Mouse (Mus musculus): Measurements from ENCODE around the gene Timm8b. TPM values are rescaled to one million over a fixed set of nuclear protein-coding genes. Genes with fewer than 3 reads are reported as not detected.

The Timm8b gene
- 96.7 and 132 TPM in 2 replicates for polyA plus RNA-seq (2012; rRNA removed)

DNA sequence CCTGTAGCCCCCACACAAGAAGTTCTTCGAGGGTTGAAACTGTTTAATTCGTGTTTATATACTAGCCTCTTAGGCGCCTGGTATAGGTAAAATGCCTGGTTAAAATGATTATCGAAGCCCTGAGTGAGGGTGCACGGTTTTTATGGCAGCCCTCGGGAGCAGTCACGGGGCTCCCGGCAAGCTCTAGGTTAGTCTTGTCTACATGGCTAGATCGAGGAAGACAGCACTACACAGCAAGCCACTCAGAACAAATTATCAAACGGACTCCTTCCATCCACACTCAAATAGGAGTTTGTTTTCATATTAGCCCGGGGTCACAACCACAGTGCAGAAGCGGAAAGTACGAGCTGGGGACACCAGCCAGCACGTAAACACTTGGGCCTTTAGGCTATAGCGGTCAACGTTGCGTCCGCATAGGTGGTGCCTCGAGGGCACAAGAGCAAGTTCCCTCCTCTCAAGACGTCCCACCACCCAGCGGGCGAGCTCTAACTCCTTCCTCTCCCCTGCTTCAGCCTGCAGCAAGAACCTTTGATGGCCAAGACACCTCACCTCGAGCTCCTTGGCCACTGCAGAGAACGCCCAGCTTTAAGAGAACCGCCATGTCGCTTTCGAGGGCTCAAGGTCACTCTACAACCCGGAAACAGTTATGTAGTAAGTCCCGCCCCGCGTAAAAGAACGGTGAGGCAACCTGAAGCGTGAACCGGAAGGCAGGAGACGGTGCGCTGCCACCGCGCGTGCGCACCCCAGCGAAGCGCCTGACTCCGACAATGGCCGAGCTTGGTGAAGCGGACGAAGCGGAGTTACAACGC is at the start of gene Timm8b, which contains the start of gene Sdhd:
Gene Timm8b (plus strand): TSS at position 722 of the 809 bp plus-strand sequence.
Gene Sdhd (minus strand): TSS at position 624 of the 809 bp plus-strand sequence.

DNA sequence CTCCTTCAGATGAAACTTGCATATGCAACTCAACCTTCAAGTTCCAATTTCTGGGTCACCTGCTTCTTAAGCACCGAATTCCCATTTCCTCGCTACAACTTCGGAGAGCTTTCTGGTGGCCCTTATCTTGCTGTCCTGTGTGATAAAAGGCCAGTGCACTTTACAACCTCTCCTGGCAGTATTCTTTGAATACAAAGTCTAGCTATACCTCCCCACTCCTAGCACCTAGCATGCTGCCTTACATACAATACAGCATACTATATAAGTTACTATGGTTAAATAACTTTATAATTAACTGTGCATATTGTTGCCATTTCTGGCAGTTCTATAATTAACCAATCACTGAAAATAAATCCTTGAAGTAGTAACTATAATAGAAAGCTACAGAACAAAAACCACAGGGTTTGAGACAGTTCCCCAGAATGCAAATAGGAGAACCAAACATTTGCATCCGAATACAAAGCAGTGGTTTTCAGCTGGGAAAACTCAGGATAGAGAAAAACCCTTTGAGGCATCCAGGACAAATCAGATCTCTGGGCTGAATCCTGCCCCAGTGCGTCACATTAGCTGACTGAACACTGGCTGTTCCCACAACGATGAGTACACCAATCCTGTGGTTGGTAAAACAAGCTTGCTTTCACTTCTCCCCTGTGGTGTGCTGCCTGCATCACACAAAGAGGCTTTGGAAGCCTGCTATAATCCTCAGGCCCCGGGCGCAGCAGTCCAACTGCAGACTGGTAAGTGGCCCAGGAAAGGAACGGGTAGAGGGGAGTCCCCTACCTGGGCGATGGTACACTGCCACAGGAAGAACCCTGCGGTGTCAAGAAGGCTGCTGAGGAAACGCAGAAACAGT is 49.2 kb upstream of the Timm8b start, which contains the start of gene Il18:
Gene Il18 (plus strand): TSS at position 587 of the 853 bp plus-strand sequence.

DNA sequence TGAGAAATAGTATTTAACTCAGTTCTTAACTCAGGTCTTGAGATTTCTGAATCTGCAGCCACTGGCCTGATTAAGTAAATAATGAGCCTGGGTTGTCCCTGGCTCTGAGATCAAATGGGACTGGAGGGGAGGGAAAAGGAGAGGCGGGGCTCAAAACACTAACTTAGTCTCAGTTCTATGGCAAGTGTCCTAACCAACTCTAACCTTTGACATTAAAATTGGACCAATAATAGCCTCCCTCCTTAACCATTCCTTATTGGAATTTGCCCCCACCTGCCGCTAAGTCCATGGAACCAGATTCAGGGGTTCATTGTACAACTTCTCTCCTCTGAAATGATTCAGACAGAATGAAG is 48.6 kb upstream of the Timm8b start, which contains the start of gene Bco2:
Gene Bco2 (minus strand): TSS at position 88 of the 353 bp plus-strand sequence.

DNA sequence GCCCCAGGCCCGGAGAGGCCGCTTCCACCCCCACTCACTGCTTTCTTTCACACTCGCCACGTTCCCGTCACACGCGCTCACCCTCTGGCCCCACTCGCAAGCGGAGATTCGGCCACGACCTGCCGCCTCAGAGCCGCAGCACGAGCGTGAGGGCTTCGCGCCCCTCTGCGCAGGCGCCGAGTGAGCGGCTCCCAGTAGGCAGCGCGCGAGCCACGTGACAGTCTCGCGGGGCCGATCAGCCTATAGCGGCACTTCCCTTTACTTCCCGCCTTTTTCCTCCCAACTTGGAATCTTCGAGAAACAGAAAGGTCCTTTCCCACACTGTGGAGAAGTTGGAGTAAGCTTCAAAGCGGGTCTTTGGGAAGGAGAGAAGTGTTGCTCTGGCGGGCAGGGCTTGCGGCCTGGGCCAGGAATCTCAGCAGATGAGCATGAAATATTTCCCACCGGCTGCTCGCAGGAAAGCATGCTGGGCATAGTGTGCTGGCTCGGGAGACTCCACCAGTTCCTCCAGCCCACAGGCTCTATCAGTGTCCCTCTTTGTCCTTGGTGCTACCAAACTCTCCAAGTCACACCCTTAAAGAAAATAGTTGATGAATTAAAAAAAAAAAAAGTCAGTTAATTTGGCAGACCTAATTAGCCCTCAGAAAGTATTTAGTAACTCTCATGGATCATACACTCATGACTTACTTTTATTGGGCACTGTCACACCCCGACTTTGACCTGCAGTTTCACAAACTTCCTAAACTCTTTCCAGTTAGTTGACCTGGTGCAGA is 42.4 kb upstream of the Timm8b start, which contains the start of gene Tex12:
Gene Tex12 (minus strand): TSS at position 181 of the 773 bp plus-strand sequence.

DNA sequence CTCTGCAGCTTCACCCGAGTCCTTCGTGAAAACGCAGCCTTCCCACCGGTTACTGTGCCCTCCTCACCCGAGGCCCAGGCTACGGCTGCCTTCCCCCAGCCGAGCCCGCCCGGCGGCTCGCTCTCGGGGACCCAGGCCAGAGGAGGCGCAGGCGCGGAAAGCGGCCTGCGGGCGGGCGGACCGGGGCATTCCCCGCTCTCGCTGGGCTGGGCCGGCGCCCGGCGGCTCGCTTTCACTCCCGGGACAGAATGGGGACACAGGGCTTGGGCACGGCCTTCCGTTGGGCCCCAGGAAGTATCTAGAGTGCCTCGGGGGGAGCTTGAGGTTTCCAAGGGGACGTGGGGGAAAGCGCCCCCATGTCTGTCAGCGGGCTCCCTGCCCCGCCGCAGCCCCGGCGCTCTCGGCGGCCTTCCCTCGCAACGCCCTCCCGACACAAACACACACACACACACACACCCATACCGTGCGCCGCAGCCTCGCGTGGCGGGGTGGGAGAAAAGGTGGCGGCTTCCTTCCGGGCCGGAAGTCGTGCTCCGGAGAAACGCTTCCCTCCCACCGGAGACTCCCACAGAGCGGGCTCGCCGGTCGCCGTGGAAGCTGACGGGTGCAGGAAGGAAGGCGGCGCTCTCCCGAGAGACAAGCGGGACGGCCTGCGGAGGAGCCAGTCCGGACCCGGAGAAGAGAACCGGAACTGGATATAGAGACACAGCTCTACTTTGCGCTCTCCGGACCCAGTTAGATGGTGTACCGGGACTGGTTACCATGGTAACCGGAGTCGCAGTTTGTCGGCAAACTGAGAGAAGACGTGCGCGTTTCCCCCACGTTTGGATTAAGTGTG is 13.3 kb downstream of the Timm8b start, which contains the start of the genes Pih1d2 and Nkapd1:
Gene Pih1d2 (plus strand): TSS at position 556 of the 838 bp plus-strand sequence.
Gene Nkapd1 (minus strand): TSS at position 699 of the 838 bp plus-strand sequence.

Other genes with a start within 250 kb of the Timm8b start
- gene Plet1, start 109.4 kb upstream of the Timm8b start, polyA plus RNA-seq (2012; rRNA removed): 317 and 452 TPM in 2 replicates
- 42.0 and 50.7 TPM in 2 replicates for gene Pts, start 75.2 kb upstream of the Timm8b start, polyA plus RNA-seq (2012; rRNA removed)
- 3.3 and 5.7 TPM in 2 replicates for gene Il18, start 49.1 kb upstream of the Timm8b start, polyA plus RNA-seq (2012; rRNA removed)
- gene Bco2, start 48.7 kb upstream of the Timm8b start, polyA plus RNA-seq (2012; rRNA removed): 0.60 and 0.83 TPM in 2 replicates
- gene Tex12, start 42.6 kb upstream of the Timm8b start, polyA plus RNA-seq (2012; rRNA removed): not detected in 2 replicates
- 151 and 180 TPM in 2 replicates for gene Sdhd, start 98 bp upstream of the Timm8b start, polyA plus RNA-seq (2012; rRNA removed)
- 2.1 and 4.0 TPM in 2 replicates for gene Pih1d2, start 13.4 kb downstream of the Timm8b start, polyA plus RNA-seq (2012; rRNA removed)
- gene Nkapd1, start 13.6 kb downstream of the Timm8b start, polyA plus RNA-seq (2012; rRNA removed): 4.7 and 6.4 TPM in 2 replicates
- gene Dlat, start 55.9 kb downstream of the Timm8b start, polyA plus RNA-seq (2012; rRNA removed): 16.3 and 27.9 TPM in 2 replicates
- gene Dixdc1, start 135.6 kb downstream of the Timm8b start, polyA plus RNA-seq (2012; rRNA removed): 6.7 and 7.7 TPM in 2 replicates
- 6.0 and 6.2 TPM in 2 replicates for gene 2310030G06Rik, start 142.6 kb downstream of the Timm8b start, polyA plus RNA-seq (2012; rRNA removed)
- 67.2 and 114 TPM in 2 replicates for gene Cryab, start 147.4 kb downstream of the Timm8b start, polyA plus RNA-seq (2012; rRNA removed)
- gene Hspb2, start 148.4 kb downstream of the Timm8b start, polyA plus RNA-seq (2012; rRNA removed): 32.9 and 41.2 TPM in 2 replicates
- gene Fdxacb1, start 164.3 kb downstream of the Timm8b start, polyA plus RNA-seq (2012; rRNA removed): 3.2 and 3.9 TPM in 2 replicates
- gene Alg9, start 171.1 kb downstream of the Timm8b start, polyA plus RNA-seq (2012; rRNA removed): 27.7 and 30.8 TPM in 2 replicates
- gene 1110032A03Rik, start 171.6 kb downstream of the Timm8b start, polyA plus RNA-seq (2012; rRNA removed): 27.7 and 46.9 TPM in 2 replicates
- gene Ppp2r1b, start 241.4 kb downstream of the Timm8b start, polyA plus RNA-seq (2012; rRNA removed): 9.0 and 10.2 TPM in 2 replicates